Mouse (Mus musculus): Measurements from ENCODE around the gene Gm14435.
"Not testable (repeated sequence)": the region's sequence is repeated elsewhere in the genome, so short reads cannot be mapped to it uniquely, and the experiment has no call there.

The Gm14435 gene

DNA sequence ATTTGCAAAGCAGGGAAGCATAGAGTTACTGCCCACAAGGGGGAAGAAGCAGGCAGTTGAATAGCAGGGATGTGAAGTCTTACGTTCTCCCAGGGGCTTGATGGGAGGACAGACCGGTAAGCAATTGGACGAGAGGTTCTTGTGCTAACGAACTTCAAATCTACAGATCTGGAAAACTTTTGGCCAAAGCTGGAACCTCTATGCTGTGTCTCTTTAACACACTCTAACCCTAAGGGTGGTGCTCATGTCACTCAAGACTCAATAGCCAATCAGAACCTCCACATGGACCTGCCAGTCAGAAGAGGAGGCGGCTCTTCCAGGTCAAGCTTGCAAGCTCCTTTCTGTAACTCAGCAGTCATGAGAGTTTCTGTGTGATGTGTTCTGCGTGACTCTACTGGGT is at the start of gene Gm14435:
Gene Gm14435 (plus strand): TSS at position 301 of the 400 bp plus-strand sequence.
- DNase-seq (ENCODE audit: low spot score), result not testable (repeated sequence)

Data from embryo, embryonic 10.5 days (tissue).